Mouse (Mus musculus) CH12.LX (cell line): ENCODE data around the gene Swsap1. TPM values are rescaled to one million over a fixed set of nuclear protein-coding genes. Genes with fewer than 3 reads are reported as not detected.

Experiments used
- DNase-seq: peaks from one replicate; pipeline ENCODE4 v3.0.0-alpha.2; 2013; ENCODE audit errors: extremely low read depth
- H3K27ac ChIP-seq: 2 replicates; pipeline ENCODE4 v1.5.1; 2012; ENCODE audit warnings: low read depth, mild to moderate bottlenecking, control low read depth, moderate library complexity; ENCODE audit not compliant: insufficient read depth
- H3K27me3 ChIP-seq: replicated peaks from 2 replicates; pipeline ENCODE3; 2012; ENCODE audit warnings: inconsistent platforms
- H3K36me3 ChIP-seq, 2 experiments: replicated peaks in 1 of 2; 2 replicates each; pipeline versions ENCODE3 to v1.6.1; 2012; ENCODE audit warnings: inconsistent platforms in 1 of 2, low read length in 1 of 2, mild to moderate bottlenecking in 1 of 2, mixed read lengths in 1 of 2, moderate library complexity in 1 of 2; ENCODE audit not compliant: control insufficient read depth in 1 of 2, insufficient read depth in 1 of 2
- H3K4me1 ChIP-seq, 2 experiments: 2 replicates each; pipeline ENCODE4 v1.6.1; 2012; ENCODE audit warnings: inconsistent platforms in 1 of 2, moderate library complexity in 1 of 2; ENCODE audit not compliant: insufficient read depth in 2 of 2, control insufficient read depth in 1 of 2
- H3K4me2 ChIP-seq: 2 replicates; pipeline ENCODE4 v1.6.1; 2012; ENCODE audit warnings: low read depth, mild to moderate bottlenecking, control low read depth; ENCODE audit not compliant: poor library complexity, insufficient read depth, severe bottlenecking
- H3K4me3 ChIP-seq, 3 experiments: fragments of 150-350 bp in 1 of 3; sonication (generic) in 1 of 3; replicated peaks in 1 of 3; 2 replicates each; pipeline versions ENCODE3 to v1.5.1; 2011 to 2012; ENCODE audit warnings: low read depth in 2 of 3, low read length in 2 of 3, mild to moderate bottlenecking in 2 of 3, moderate library complexity in 2 of 3, control low read depth in 1 of 3, improper control_type of control experiment in 1 of 3, inconsistent platforms in 1 of 3, mixed read lengths in 1 of 3; ENCODE audit not compliant: poor library complexity in 1 of 3
- H3K79me2 ChIP-seq: replicated peaks from 2 replicates; pipeline ENCODE4 v1.6.1; 2012; ENCODE audit warnings: mild to moderate bottlenecking, moderate library complexity; ENCODE audit not compliant: control insufficient read depth, poor library complexity, insufficient read depth, severe bottlenecking; ENCODE audit errors: extremely low read depth
- H3K9ac ChIP-seq: 2 replicates; pipeline ENCODE4 v1.6.1; 2012; ENCODE audit warnings: low read depth, mild to moderate bottlenecking, control low read depth, moderate library complexity; ENCODE audit not compliant: insufficient read depth
- H3K9me3 ChIP-seq: replicated peaks from 2 replicates; pipeline ENCODE3; 2012; ENCODE audit warnings: low read length, inconsistent platforms, mixed read lengths
- CTCF ChIP-seq, 2 experiments: IDR thresholded peaks in 1 of 2; conservative IDR thresholded peaks in 1 of 2; 2 replicates each; pipeline ENCODE4 v1.5.1; 2011 to 2012; ENCODE audit warnings: low read depth in 2 of 2, low read length in 2 of 2, improper control_type of control experiment in 1 of 2, inconsistent platforms in 1 of 2, mild to moderate bottlenecking in 1 of 2, moderate library complexity in 1 of 2
- E2F4 ChIP-seq: IDR thresholded peaks from 2 replicates; pipeline ENCODE4 v1.6.1; 2011; ENCODE audit warnings: low read depth, low read length, improper control_type of control experiment; ENCODE audit not compliant: insufficient replicate concordance
- ELF1 ChIP-seq: IDR thresholded peaks from 2 replicates; pipeline ENCODE4 v1.6.1; 2014; ENCODE audit warnings: low read depth, mild to moderate bottlenecking, inconsistent platforms, low read length, improper control_type of control experiment
- EP300 ChIP-seq: IDR thresholded peaks from 2 replicates; pipeline ENCODE4 v1.6.1; 2011; ENCODE audit warnings: low read length, improper control_type of control experiment
- GABPA ChIP-seq: IDR thresholded peaks from 2 replicates; pipeline ENCODE4 v1.6.1; 2012; ENCODE audit warnings: low read depth, low read length, improper control_type of control experiment, inconsistent platforms; ENCODE audit not compliant: insufficient replicate concordance
- HCFC1 ChIP-seq: IDR thresholded peaks from 2 replicates; pipeline ENCODE4 v1.6.1; 2012; ENCODE audit warnings: low read depth, mild to moderate bottlenecking, inconsistent platforms, low read length, improper control_type of control experiment
- JUN ChIP-seq: IDR thresholded peaks from 2 replicates; pipeline ENCODE4 v1.6.1; 2011; ENCODE audit warnings: low read depth, mild to moderate bottlenecking, low read length, improper control_type of control experiment, moderate library complexity; ENCODE audit not compliant: insufficient read depth
- JUND ChIP-seq: conservative IDR thresholded peaks from 2 replicates; pipeline ENCODE4 v1.6.1; 2011; ENCODE audit warnings: low read depth, low read length, improper control_type of control experiment
- KAT2A ChIP-seq: IDR thresholded peaks from 2 replicates; pipeline ENCODE4 v1.6.1; 2012; ENCODE audit warnings: low read length, improper control_type of control experiment, inconsistent platforms; ENCODE audit not compliant: insufficient replicate concordance
- MAFK ChIP-seq: IDR thresholded peaks from 2 replicates; pipeline ENCODE4 v1.6.1; 2011; ENCODE audit warnings: low read length, improper control_type of control experiment; ENCODE audit not compliant: insufficient replicate concordance
- MAX ChIP-seq: IDR thresholded peaks from 2 replicates; pipeline ENCODE4 v1.6.1; 2011; ENCODE audit warnings: low read length, improper control_type of control experiment
- MEF2A ChIP-seq: IDR thresholded peaks from 2 replicates; pipeline ENCODE4 v1.6.1; 2014; ENCODE audit warnings: low read depth, mild to moderate bottlenecking, inconsistent platforms, low read length, improper control_type of control experiment, borderline replicate concordance
- MXI1 ChIP-seq: IDR thresholded peaks from 2 replicates; pipeline ENCODE4 v1.6.1; 2011; ENCODE audit warnings: mild to moderate bottlenecking, low read depth, low read length, improper control_type of control experiment
- NRF1 ChIP-seq: IDR thresholded peaks from 2 replicates; pipeline ENCODE4 v1.6.1; 2014; ENCODE audit warnings: low read depth, mild to moderate bottlenecking, inconsistent platforms, low read length, improper control_type of control experiment, moderate library complexity
- POLR2A ChIP-seq: IDR thresholded peaks from 2 replicates; pipeline ENCODE4 v1.6.1; 2011; ENCODE audit warnings: low read depth, mild to moderate bottlenecking, improper control_type of control experiment, low read length
- RAD21 ChIP-seq: IDR thresholded peaks from 2 replicates; pipeline ENCODE4 v1.6.1; 2011; ENCODE audit warnings: low read depth, mild to moderate bottlenecking, low read length, improper control_type of control experiment, moderate library complexity
- RCOR1 ChIP-seq: conservative IDR thresholded peaks from 2 replicates; pipeline ENCODE4 v1.6.1; 2012; ENCODE audit warnings: low read depth, mild to moderate bottlenecking, inconsistent platforms, low read length, improper control_type of control experiment
- SIN3A ChIP-seq: IDR thresholded peaks from 2 replicates; pipeline ENCODE4 v1.6.1; 2012; ENCODE audit warnings: low read length, improper control_type of control experiment, inconsistent platforms
- SMC3 ChIP-seq: IDR thresholded peaks from 2 replicates; pipeline ENCODE4 v1.6.1; 2011; ENCODE audit warnings: low read depth, low read length, improper control_type of control experiment
- USF1 ChIP-seq: IDR thresholded peaks from 2 replicates; pipeline ENCODE4 v1.6.1; 2014; ENCODE audit warnings: low read depth, mild to moderate bottlenecking, inconsistent platforms, low read length, improper control_type of control experiment
- USF2 ChIP-seq: conservative IDR thresholded peaks from 2 replicates; pipeline ENCODE4 v1.6.1; 2011; ENCODE audit warnings: low read depth, low read length, improper control_type of control experiment
- ZC3H11A ChIP-seq: IDR thresholded peaks from 2 replicates; pipeline ENCODE4 v1.6.1; 2012; ENCODE audit warnings: low read depth, mild to moderate bottlenecking, inconsistent platforms, low read length, improper control_type of control experiment
- ZKSCAN1 ChIP-seq: IDR thresholded peaks from 2 replicates; pipeline ENCODE4 v1.6.1; 2012; ENCODE audit warnings: low read depth, inconsistent platforms, low read length, improper control_type of control experiment, borderline replicate concordance
- dilution Hi-C: fragments of 300-500 bp; cut with MboI; formaldehyde crosslinking; loops from 2 replicates; pipeline ENCODE4 v1.14.3; 2020; ENCODE audit warnings: low sequenced_read_pairs; ENCODE audit not compliant: extremely low pct_unique_long_range_greater_than_20kb, extremely low pct_ligation_motif_present
- in situ Hi-C: fragments of 300-500 bp; cut with MboI; formaldehyde crosslinking; loops from 3 replicates; pipeline ENCODE4 v1.14.3; 2019; ENCODE audit warnings: low sequenced_read_pairs, low pct_ligation_motif_present, low pct_unique_long_range_greater_than_20kb, mixed read lengths
- polyA plus RNA-seq: library from polyadenylated mRNA; unstranded; fragments of >175 nt; gene quantifications from 2 replicates; pipeline ENCODE4 v1.2.1, GENCODE M21; 2012; ENCODE audit warnings: low read depth; ENCODE audit not compliant: insufficient read length
- total RNA-seq, 2 experiments: library from RNA; depleted of rRNA; stranded (reverse); fragments of 300-350 nt in 1 of 2; fragments of >200 nt in 1 of 2; gene quantifications; 2 replicates each; pipeline ENCODE4 v1.2.3; 2012 to 2014

Gene Swsap1
- total and polyA plus RNA-seq, 3 experiments = 3.1 to 4.1 (median 4.0) TPM

- no peak overlapping the region for H3K9ac ChIP-seq
- H3K4me3 ChIP-seq = no peak overlapping the region
- H3K79me2 ChIP-seq = no peaks in the 10 kb centered on the region
- no peak overlapping the region for H3K27ac ChIP-seq
- H3K4me2 ChIP-seq = no peak overlapping the region
- DNase-seq = no peak
- no peaks in the 10 kb centered on the region for H3K9me3 ChIP-seq
- dilution Hi-C loops = no loop called here
- TF ChIP-seq NRF1 (no peak), POLR2A (no peak), CTCF (conservative IDR thresholded peaks at IDR 0.05 in 1 of 2, IDR thresholded peaks at IDR 0.05 in 1 of 2; ENCODE audit: low read depth in 2 of 2, low read length in 2 of 2) (no peak), SIN3A (no peak), JUN (no peak), EP300 (no peak), ZC3H11A (no peak), ELF1 (no peak), SMC3 (no peak), MXI1 (no peak), GABPA (no peak), HCFC1 (no peak), E2F4 (no peak)
- no peaks in the 10 kb centered on the region for H3K36me3 ChIP-seq
- peaks cover 75% of the 10 kb centered on the region for H3K27me3 ChIP-seq
- no peaks in the 10 kb centered on the region for H3K4me1 ChIP-seq
- in situ Hi-C loops = loop anchor here (5.0 kb wide), 1 partner anchor 181 kb away; the partner anchor contains the start of gene Pigyl
These were observed 21.1 kb downstream of the Swsap1 start for GRCm38 (mm10) chr9:21976626-21977175.

GRCm38 (mm10) chr9:21977331-21977730 lies 21.8 kb downstream of the Swsap1 start:
- no peak overlapping the region for H3K9ac ChIP-seq
- H3K79me2 ChIP-seq = no peaks in the 10 kb centered on the region
- no peak for DNase-seq
- H3K36me3 ChIP-seq = no peaks in the 10 kb centered on the region
- no peak overlapping the region for H3K27ac ChIP-seq
- dilution Hi-C loops (no loop called here), in situ Hi-C loops (loop anchor here (5.0 kb wide), 1 partner anchor 180 kb away; the partner anchor contains the start of gene Pigyl)
- H3K4me3 ChIP-seq = no peak overlapping the region
- TF ChIP-seq USF2 (no peak), RAD21 (no peak), MAFK (no peak), MXI1 (no peak), JUND (no peak), POLR2A (no peak), ZKSCAN1 (no peak), USF1 (no peak), MAX (no peak), NRF1 (no peak), JUN (no peak), SIN3A (no peak), KAT2A (no peak), MEF2A (no peak), RCOR1 (no peak), ELF1 (no peak)
- no peaks in the 10 kb centered on the region for H3K4me1 ChIP-seq
- H3K4me2 ChIP-seq = no peak overlapping the region
- no peaks in the 10 kb centered on the region for H3K9me3 ChIP-seq
- peaks cover 73% of the 10 kb centered on the region for H3K27me3 ChIP-seq
